Comparison of ENCODE assay signal across 9 mouse cellular contexts in genomic region chr7:123982010-123982409, GRCm38 (mm10). TPM values are rescaled to one million over a fixed set of nuclear protein-coding genes. Genes with fewer than 3 reads are reported as not detected.
DNase-seq lines count a peak whose midpoint lies in the region; ATAC-seq and TF ChIP-seq lines count a peak whose summit lies in the region.
"Had no signal": no experiment of that assay in that cellular context is flagged by ENCODE, and none has a peak within 500 bp of the region (broad histone marks: within the 10 kb centered on the region; RNA-seq: fewer than 3 reads in every experiment).

No protein-coding gene starts in this region.

- under 1% methylated on average over 5 of the region's 5 CpGs for WGBS in lung, embryonic 14.5 days
- WGBS in lung, postnatal 0 days, result 5% methylated on average over 5 of the region's 5 CpGs
- 5% methylated on average over 5 of the region's 5 CpGs for WGBS in forebrain, embryonic 11.5 days
- WGBS in intestine, postnatal 0 days, result 2% methylated on average over 5 of the region's 5 CpGs
- WGBS in stomach, embryonic 14.5 days, result 3% methylated on average over 5 of the region's 5 CpGs

- H3K9me3 ChIP-seq in lung, embryonic 14.5 days (ENCODE audit: low read depth, low read length), result no peaks in the 10 kb centered on the region
- H3K9me3 ChIP-seq in lung, postnatal 0 days (ENCODE audit: low read length), result no peaks in the 10 kb centered on the region
- H3K9me3 ChIP-seq in forebrain, embryonic 11.5 days (ENCODE audit: control insufficient read depth, low read length), result no peaks in the 10 kb centered on the region
- H3K9me3 ChIP-seq in intestine, postnatal 0 days (ENCODE audit: control insufficient read depth), result no peaks in the 10 kb centered on the region
- H3K9me3 ChIP-seq in stomach, embryonic 14.5 days (ENCODE audit: control insufficient read depth, low read depth, low read length), result no peaks in the 10 kb centered on the region
- H3K9me3 ChIP-seq: megakaryocyte, embryonic 14.5 days had no signal

- DNase-seq in lung, embryonic 14.5 days, result no peak
- DNase-seq in lung, postnatal 0 days (ENCODE audit: low spot score), result no peak
- no peak for DNase-seq in forebrain, embryonic 11.5 days (ENCODE audit: low spot score)
- DNase-seq in cerebellum, postnatal 14 days, result no peak
- no peak for DNase-seq in adipocyte (ENCODE audit: low spot score)

- H3K4me3 ChIP-seq in lung, embryonic 14.5 days (ENCODE audit: low read depth, low read length), result peak overlapping the region; percentile 47; the same call in 1 of the 2 replicates
- H3K4me3 ChIP-seq in lung, postnatal 0 days (ENCODE audit: low read depth, low read length), result no peak overlapping the region
- peak overlapping the region; percentile 65 for H3K4me3 ChIP-seq in forebrain, embryonic 11.5 days (ENCODE audit: low read depth, low read length)
- H3K4me3 ChIP-seq in intestine, postnatal 0 days (ENCODE audit: low read depth, low read length), result no peak overlapping the region
- peak overlapping the region; percentile 52 for H3K4me3 ChIP-seq in stomach, embryonic 14.5 days (ENCODE audit: low read depth, low read length)
- H3K4me3 ChIP-seq: megakaryocyte, embryonic 14.5 days had no signal

- no peak overlapping the region for H3K9ac ChIP-seq in lung, embryonic 14.5 days
- H3K9ac ChIP-seq in lung, postnatal 0 days (replicated peaks; ENCODE audit: low read depth), result no peak overlapping the region
- H3K9ac ChIP-seq in forebrain, embryonic 11.5 days (ENCODE audit: low read length), result no peak overlapping the region
- no peak overlapping the region for H3K9ac ChIP-seq in intestine, postnatal 0 days (ENCODE audit: low read depth, low read length)
- no peak overlapping the region for H3K9ac ChIP-seq in stomach, embryonic 14.5 days (replicated peaks; ENCODE audit: low read depth, low read length)

- no peak for TF ChIP-seq EP300 in lung, postnatal 0 days (IDR thresholded peaks at IDR 0.05)

- H3K27me3 ChIP-seq in lung, embryonic 14.5 days (ENCODE audit: insufficient read depth, low read length), result peaks cover 63% of the 10 kb centered on the region
- H3K27me3 ChIP-seq in lung, postnatal 0 days (replicated peaks; ENCODE audit: insufficient read depth, low read length), result peaks cover 26% of the 10 kb centered on the region
- H3K27me3 ChIP-seq in forebrain, embryonic 11.5 days (ENCODE audit: control insufficient read depth, insufficient read depth, low read length), result peaks cover 49% of the 10 kb centered on the region
- peaks cover 54% of the 10 kb centered on the region for H3K27me3 ChIP-seq in intestine, postnatal 0 days (replicated peaks; ENCODE audit: control insufficient read depth, insufficient read depth, low read length)
- peaks cover 52% of the 10 kb centered on the region for H3K27me3 ChIP-seq in stomach, embryonic 14.5 days (ENCODE audit: control insufficient read depth, insufficient read depth, low read length)

- no peak for ATAC-seq in lung, embryonic 14.5 days (ENCODE audit: insufficient read depth)
- ATAC-seq in lung, postnatal 0 days, result no peak
- 0 out of 2 replicates have a peak, but pooled peaks have one; percentile 12 for ATAC-seq in forebrain, embryonic 11.5 days (replicated peaks; ENCODE audit: low FRiP score)
- no peak for ATAC-seq in intestine, postnatal 0 days
- no peak for ATAC-seq in stomach, embryonic 14.5 days (ENCODE audit: insufficient number of reproducible peaks, insufficient read depth, low FRiP score, low read depth)

- no peaks in the 10 kb centered on the region for H3K4me1 ChIP-seq in lung, embryonic 14.5 days (ENCODE audit: insufficient read depth)
- no peaks in the 10 kb centered on the region for H3K4me1 ChIP-seq in lung, postnatal 0 days (ENCODE audit: insufficient read depth, low read depth, low read length)
- H3K4me1 ChIP-seq in forebrain, embryonic 11.5 days (replicated peaks; ENCODE audit: control insufficient read depth, insufficient read depth, low read length), result 0 out of 2 replicates have a peak, but pooled peaks cover 5% of the 10 kb centered on the region
- no peaks in the 10 kb centered on the region for H3K4me1 ChIP-seq in intestine, postnatal 0 days (replicated peaks; ENCODE audit: control insufficient read depth, insufficient read depth, low read length)
- peaks cover 5% of the 10 kb centered on the region; the same call in 1 of the 2 replicates for H3K4me1 ChIP-seq in stomach, embryonic 14.5 days (ENCODE audit: control insufficient read depth, insufficient read depth, low read length)
- H3K4me1 ChIP-seq: megakaryocyte, embryonic 14.5 days had no signal

- no peaks in the 10 kb centered on the region for H3K36me3 ChIP-seq in lung, embryonic 14.5 days (ENCODE audit: insufficient read depth)
- H3K36me3 ChIP-seq in lung, postnatal 0 days (ENCODE audit: insufficient read depth, low read length), result no peaks in the 10 kb centered on the region
- H3K36me3 ChIP-seq in forebrain, embryonic 11.5 days (ENCODE audit: control insufficient read depth, insufficient read depth, low read length), result no peaks in the 10 kb centered on the region
- H3K36me3 ChIP-seq in intestine, postnatal 0 days (ENCODE audit: control insufficient read depth, insufficient read depth), result no peaks in the 10 kb centered on the region
- H3K36me3 ChIP-seq in stomach, embryonic 14.5 days (ENCODE audit: control insufficient read depth, insufficient read depth, low read length), result no peaks in the 10 kb centered on the region

- H3K4me2 ChIP-seq in lung, embryonic 14.5 days, result peak overlapping the region; percentile 95
- no peak overlapping the region for H3K4me2 ChIP-seq in lung, postnatal 0 days (replicated peaks; ENCODE audit: low read depth, low read length)
- peak overlapping the region; percentile 95; the same call in 1 of the 2 replicates for H3K4me2 ChIP-seq in forebrain, embryonic 11.5 days (ENCODE audit: low read depth, low read length, severe bottlenecking)
- peak overlapping the region; percentile 62; the same call in 1 of the 2 replicates for H3K4me2 ChIP-seq in intestine, postnatal 0 days (replicated peaks; ENCODE audit: low read depth)
- peak overlapping the region; percentile 96 for H3K4me2 ChIP-seq in stomach, embryonic 14.5 days (replicated peaks; ENCODE audit: low read depth, low read length)

- TF ChIP-seq CTCF in lung, embryonic 14.5 days (IDR thresholded peaks at IDR 0.05; ENCODE audit: low read depth), result no peak
- no peak for TF ChIP-seq CTCF in lung, postnatal 0 days (IDR thresholded peaks at IDR 0.05)
- TF ChIP-seq CTCF in intestine, postnatal 0 days (IDR thresholded peaks at IDR 0.05; ENCODE audit: low read depth), result no peak

- H3K27ac ChIP-seq in lung, embryonic 14.5 days (ENCODE audit: low read depth), result no peak overlapping the region
- H3K27ac ChIP-seq in lung, postnatal 0 days (ENCODE audit: low read length), result no peak overlapping the region
- H3K27ac ChIP-seq in forebrain, embryonic 11.5 days (ENCODE audit: low read depth, low read length), result no peak overlapping the region
- H3K27ac ChIP-seq in intestine, postnatal 0 days (ENCODE audit: low read depth, low read length), result no peak overlapping the region
- H3K27ac ChIP-seq in stomach, embryonic 14.5 days (ENCODE audit: low read length), result no peak overlapping the region

RNA-seq across cellular contexts. Expression of gene Hs3st4, which starts 0.7 kb away (rescaled TPM):
- polyA plus RNA-seq in lung, embryonic 14.5 days (2014; fragmentation: Nextera tagmentation; extraction: Ambion mirVana), result 0.05 TPM in 1 of 2 replicates, not detected in the other
- not detected in 2 replicates for polyA plus RNA-seq in lung, postnatal 0 days (2015; fragmentation: Nextera tagmentation; extraction: Ambion mirVana)
- polyA plus RNA-seq in forebrain, embryonic 11.5 days (2014; fragmentation: Nextera tagmentation; extraction: Ambion mirVana), result 0.11 and 0.16 TPM in 2 replicates
- polyA plus RNA-seq in intestine, postnatal 0 days (2015; fragmentation: Nextera tagmentation; extraction: Ambion mirVana), result not detected in 2 replicates
- 0.15 and 0.27 TPM in 2 replicates for polyA plus RNA-seq in stomach, embryonic 14.5 days (2014; fragmentation: Nextera tagmentation; extraction: Ambion mirVana)
- polyA plus RNA-seq: spleen, adult 2 months had no signal

Comparison
In these comparisons a context has a peak if more than half of its experiments do, and no peak if none do; other contexts are left out.
1. H3K4me3 ChIP-seq: peak in lung, embryonic 14.5 days (single experiment), forebrain, embryonic 11.5 days (single experiment) and stomach, embryonic 14.5 days (single experiment); none in lung, postnatal 0 days (single experiment) and intestine, postnatal 0 days (single experiment).